Mouse (Mus musculus) cerebral cortex, adult 2 months (tissue): ENCODE measurements around the gene Ddx39b.

Source experiments
- WGBS: fragments of 180-500 bp; shearing (Covaris S2); methylation state at CpG from one replicate; pipeline ENCODE4 v1.1.7; 2018; 5-methylcytosine and 5-hydroxymethylcytosine counted together

Gene Ddx39b

GRCm38 (mm10) chr17:35262664-35263522, 21.3 kb downstream of the Ddx39b start, which contains the start of gene H2-D1:
Gene H2-D1 (plus strand): TSS chr17:35262730.
- 2% methylated on average over 72 of the region's 73 CpGs for WGBS

GRCm38 (mm10) chr17:35263523-35263883, 22.0 kb downstream of the Ddx39b start:
- 2% methylated on average over 31 of the region's 31 CpGs for WGBS

GRCm38 (mm10) chr17:35267399-35268086, 26.0 kb downstream of the Ddx39b start:
- 91% methylated on average over 1 of the region's 1 CpGs for WGBS

GRCm38 (mm10) chr17:35269653-35270347, 28.3 kb downstream of the Ddx39b start:
- 35% methylated on average over 3 of the region's 3 CpGs for WGBS

GRCm38 (mm10) chr17:35272249-35272648, 30.7 kb downstream of the Ddx39b start:
- 80% methylated on average over 3 of the region's 3 CpGs for WGBS

GRCm38 (mm10) chr17:35274770-35275169, 33.2 kb downstream of the Ddx39b start:
- WGBS: 9% methylated on average over 11 of the region's 11 CpGs

- WGBS: 37% methylated on average over 13 of the region's 13 CpGs
Observed at GRCm38 (mm10) chr17:35276304-35276864, 34.8 kb downstream of the Ddx39b start.

GRCm38 (mm10) chr17:35278049-35278448, 36.5 kb downstream of the Ddx39b start:
- WGBS: 89% methylated on average over 8 of the region's 8 CpGs

- 92% methylated on average over 13 of the region's 13 CpGs for WGBS
Observed at GRCm38 (mm10) chr17:35278957-35279688, 37.6 kb downstream of the Ddx39b start.

GRCm38 (mm10) chr17:35280276-35280675, 38.7 kb downstream of the Ddx39b start:
- 80% methylated on average over 3 of the region's 3 CpGs for WGBS

- WGBS: 5% methylated on average over 5 of the region's 5 CpGs
Observed at GRCm38 (mm10) chr17:35295796-35296195, 54.2 kb downstream of the Ddx39b start.

- 83% methylated on average over 7 of the region's 7 CpGs for WGBS
Observed at GRCm38 (mm10) chr17:35300261-35300945, 58.9 kb downstream of the Ddx39b start.

GRCm38 (mm10) chr17:35301645-35302258, 60.2 kb downstream of the Ddx39b start:
- WGBS: 24% methylated on average over 13 of the region's 13 CpGs

GRCm38 (mm10) chr17:35303271-35303670, 61.7 kb downstream of the Ddx39b start:
- WGBS: 82% methylated on average over 2 of the region's 2 CpGs
